Mouse (Mus musculus): ENCODE results near the gene Rps11.
"Not testable (repeated sequence)": the region's sequence is repeated elsewhere in the genome, so short reads cannot be mapped to it uniquely, and the experiment has no call there.

Rps11 gene

GRCm38 (mm10) chr7:45124224-45125143, at the start of gene Rps11:
Rps11 (minus strand) TSS chr7:45124439.
- DNase-seq (ENCODE audit: low spot score) = peak; percentile 97

- not testable (repeated sequence) for DNase-seq (ENCODE audit: low spot score)
Observed at GRCm38 (mm10) chr7:45173772-45174171, 49.5 kb upstream of the Rps11 start.

DNA sequence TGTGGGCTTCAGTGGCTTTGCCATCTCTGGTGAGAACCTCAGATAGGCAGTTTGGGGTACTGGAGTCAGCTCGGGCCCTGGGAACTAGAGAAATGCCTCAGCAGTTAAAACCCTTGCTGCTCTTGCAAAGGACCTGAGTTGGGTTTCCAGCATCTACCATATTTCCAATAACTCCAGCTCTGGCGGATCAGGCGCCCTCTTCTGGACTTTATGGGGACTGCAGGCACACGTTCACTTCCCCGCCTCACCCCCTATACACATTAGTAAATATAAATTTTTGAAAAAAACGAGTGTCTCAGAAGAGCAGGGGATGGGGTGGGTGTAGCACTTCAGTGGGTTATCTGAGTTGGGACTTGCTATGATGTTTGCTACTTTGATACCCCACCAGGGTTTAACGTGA, 48.7 kb upstream of the Rps11 start:
- peak; percentile 37 for DNase-seq (ENCODE audit: low spot score)

- DNase-seq (ENCODE audit: low spot score) = no peak
Observed at GRCm38 (mm10) chr7:45169495-45169894, 45.3 kb upstream of the Rps11 start.

- no peak for DNase-seq (ENCODE audit: low spot score)
Observed at GRCm38 (mm10) chr7:45168656-45169055, 44.4 kb upstream of the Rps11 start.

- DNase-seq (ENCODE audit: low spot score) = no peak
Observed at GRCm38 (mm10) chr7:45167761-45168445, 43.7 kb upstream of the Rps11 start.

GRCm38 (mm10) chr7:45166950-45167401, 42.7 kb upstream of the Rps11 start:
- no peak for DNase-seq (ENCODE audit: low spot score)

- no peak for DNase-seq (ENCODE audit: low spot score)
Observed at GRCm38 (mm10) chr7:45165701-45166100, 41.5 kb upstream of the Rps11 start.

DNA sequence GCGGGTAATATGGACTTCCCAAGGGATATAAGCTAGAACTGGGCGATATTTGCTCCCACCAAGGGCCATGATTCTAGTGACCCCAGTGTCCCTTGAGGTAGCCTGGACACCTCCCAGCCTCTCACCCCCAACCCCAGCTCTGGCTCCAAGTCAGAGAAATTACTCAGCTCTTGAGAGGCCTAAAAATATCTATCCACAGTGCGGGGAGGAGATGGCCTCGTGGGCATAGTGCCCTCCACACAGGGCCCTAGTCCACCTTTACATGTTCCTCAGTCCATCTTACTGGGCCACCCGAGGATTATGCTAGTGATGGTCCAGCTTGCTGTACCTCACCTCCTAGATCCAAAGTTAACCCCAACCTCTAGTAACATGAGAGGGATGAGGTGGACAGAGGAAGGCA, 40.6 kb upstream of the Rps11 start:
- no peak for DNase-seq (ENCODE audit: low spot score)

DNA sequence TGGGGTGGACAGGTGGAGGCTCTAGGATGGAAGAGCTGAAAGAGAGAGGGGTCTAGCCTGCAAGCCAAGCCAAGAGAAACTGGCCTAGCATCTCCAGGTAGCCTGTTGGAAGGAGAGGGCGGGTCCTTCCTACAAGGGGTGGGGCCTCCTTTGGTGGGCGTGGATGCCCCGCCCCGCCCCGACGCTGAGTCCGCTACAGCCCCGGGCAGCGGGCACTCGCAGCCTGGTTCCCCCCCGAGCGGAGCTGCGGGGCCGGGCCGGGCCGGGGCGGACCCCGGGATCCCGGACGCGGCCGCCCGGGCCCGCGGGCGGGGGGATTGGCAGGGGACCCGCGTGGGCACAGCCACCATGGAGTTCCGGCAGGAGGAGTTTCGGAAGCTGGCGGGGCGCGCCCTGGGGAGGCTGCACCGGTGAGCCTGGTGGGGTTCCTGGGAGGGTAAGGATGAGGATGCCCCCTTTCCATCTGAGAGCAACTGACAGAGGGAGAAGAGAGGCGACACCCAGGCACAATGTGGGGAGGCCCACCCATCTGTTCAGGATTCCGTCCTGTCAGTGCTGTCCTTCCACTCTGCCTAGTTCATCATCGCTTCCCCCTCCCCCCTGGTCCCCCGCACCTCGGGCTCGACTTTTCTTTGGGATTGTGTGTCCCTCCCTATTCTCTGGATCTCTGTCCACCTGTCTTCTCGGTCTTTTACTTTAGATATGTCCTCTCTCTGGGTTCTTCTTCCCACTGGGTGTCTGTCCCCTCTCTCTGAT, 39.7 kb upstream of the Rps11 start, which contains the start of gene Slc17a7:
TSS of gene Slc17a7 (plus strand) at position 215 of the 756 bp plus-strand sequence.
- DNase-seq (ENCODE audit: low spot score) = no peak

DNA sequence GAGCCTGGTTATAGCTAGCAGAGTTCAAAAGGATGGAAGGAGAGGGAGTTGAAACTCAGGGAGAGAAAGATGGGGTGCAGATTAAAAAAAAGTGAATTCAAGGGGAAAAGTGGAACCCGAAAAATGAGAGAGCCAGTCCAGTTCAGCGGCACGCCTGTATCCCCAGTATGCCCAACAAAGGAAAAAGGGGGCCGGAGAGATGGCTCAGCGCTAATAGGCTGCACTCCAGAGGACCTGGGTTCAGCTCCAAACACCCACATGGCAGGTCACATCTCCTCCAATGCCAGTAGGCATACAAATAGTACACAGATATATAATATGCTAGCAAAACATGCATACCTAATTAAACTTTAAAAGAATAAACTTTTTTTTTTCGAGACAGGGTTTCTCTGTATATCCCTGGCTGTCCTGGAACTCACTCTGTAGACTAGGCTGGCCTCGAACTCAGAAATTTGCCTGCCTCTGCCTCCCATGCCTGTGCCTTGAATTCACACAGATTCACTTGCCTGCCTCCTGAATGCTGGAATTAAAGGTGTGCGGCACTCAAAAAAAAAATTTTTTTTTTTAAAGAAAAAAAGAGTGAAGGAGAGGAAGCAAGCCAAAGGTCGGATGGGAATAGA, 38.9 kb upstream of the Rps11 start:
- DNase-seq (ENCODE audit: low spot score) = no peak

DNA sequence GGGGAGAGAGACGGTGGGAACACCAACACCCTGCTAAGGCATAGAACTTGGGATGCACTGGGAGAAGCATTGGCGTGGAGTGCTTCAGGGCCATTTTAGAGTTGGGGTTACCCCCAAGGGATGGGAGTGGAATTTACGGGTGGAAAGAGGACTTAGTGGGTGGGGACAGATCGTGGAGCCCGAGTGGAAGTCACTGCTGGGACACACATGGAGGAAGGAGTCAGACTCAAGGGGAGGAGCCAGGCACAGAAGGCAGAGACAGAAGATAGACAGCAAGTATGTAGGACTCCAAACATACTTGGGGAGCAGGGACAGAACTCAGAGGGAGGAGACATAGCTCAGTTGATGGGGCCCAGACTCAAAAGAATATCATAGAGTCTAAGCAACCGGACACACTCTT, 38.3 kb upstream of the Rps11 start:
- no peak for DNase-seq (ENCODE audit: low spot score)

GRCm38 (mm10) chr7:45161612-45162473, 37.6 kb upstream of the Rps11 start:
- DNase-seq (ENCODE audit: low spot score) = peak; percentile 76

DNA sequence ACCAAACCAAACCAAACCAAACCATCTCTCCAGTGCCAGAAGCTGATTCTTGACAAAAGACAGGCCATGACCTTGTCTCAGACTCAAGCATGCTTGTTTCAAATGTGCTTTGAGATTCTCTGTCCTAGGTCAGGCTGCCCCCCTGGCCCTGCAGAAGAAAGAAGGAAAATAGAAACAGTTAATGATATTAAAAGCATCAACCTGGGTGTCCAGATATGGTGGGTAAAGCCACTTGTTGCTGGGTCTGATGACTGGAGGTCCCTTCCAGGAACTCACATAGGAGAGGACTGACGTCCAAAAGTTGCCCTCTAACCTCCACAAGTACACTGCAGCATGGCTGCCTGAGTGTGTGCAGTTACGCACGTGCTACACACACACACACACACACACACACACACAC, 36.6 kb upstream of the Rps11 start:
- no peak for DNase-seq (ENCODE audit: low spot score)

DNA sequence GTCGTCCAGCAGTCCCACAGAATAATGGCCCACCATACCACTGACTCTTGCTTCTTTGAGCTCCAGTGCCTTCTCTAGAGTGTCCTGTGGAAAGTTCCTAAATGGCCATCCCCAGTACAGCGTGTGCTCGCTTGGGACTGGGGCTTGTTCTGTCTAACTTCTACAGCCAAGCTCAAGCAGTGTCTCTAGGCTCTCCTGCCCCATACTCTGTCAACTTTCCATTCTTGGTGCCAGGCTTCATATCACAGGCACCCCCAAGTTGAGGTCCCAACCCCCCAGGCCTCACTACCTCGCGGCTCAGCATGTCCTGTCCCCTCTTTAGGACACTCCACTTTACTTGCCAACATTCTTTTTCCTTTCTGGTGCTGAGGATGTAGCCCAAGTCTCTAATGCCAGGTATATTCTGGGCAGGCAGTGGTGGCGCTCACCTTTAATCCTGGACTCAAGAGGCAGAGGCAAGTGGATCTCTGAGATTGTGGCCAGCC, 36.1 kb upstream of the Rps11 start:
- no peak for DNase-seq (ENCODE audit: low spot score)

DNA sequence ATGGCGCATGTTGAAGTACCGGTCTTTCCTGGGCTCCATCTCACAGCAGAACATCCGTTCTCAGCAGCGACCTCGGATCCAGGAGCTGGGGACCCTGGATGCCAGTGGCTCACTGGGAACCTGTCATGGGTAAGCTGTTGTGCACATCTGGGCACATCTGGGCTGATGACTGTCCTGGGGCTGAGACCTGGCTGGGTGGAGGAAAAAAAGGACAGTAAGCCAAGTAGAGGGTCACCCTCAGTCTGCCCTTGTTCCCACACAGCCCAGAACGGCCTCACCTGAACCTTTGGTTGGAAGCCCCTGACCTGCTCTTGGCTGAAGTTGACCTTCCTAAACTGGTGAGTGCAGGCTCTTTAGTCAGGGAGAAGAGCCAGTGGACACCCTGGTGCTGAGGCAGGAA, 34.8 kb upstream of the Rps11 start:
- DNase-seq (ENCODE audit: low spot score) = no peak

GRCm38 (mm10) chr7:45157459-45157858, 33.2 kb upstream of the Rps11 start:
- DNase-seq (ENCODE audit: low spot score) = no peak

DNA sequence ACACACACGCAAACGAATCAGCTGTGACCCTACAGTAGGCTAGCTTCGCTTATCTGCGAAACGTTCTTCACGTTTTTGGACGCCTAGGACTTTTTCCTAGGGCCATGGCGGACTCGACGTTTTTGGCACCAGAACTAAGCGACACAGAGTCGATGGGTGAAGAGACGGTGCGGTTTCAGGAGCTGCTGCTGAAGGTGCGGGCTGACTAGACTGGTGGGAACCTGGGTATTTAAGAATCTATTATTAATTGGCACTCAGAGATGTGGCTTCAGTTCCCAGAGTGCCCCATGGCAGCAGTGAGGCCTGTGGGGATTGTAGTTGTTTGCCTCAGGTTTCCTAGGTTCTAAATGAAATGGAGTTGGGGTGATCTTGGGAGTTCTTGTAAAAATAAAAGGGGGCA, 32.0 kb upstream of the Rps11 start:
- no peak for DNase-seq (ENCODE audit: low spot score)

DNA sequence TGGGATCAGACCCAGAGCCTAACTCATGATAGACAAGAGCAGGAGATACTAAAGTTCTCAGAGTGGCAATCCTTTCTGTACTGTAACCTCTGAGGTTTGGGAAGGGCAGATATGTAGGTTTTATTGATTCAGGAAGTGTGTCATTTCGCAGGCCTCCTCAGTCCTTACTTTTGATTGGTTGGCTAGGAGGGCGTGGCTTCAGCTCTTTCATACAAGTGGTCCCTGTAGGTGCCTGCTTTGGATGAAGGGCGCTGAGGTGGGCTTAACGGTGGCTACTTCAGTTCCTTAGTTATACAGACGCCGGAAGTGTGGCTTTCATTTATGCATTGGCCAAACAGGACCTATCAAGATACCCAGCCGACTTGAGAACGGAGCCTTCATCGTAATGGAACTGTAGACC, 31.4 kb upstream of the Rps11 start:
- no peak for DNase-seq (ENCODE audit: low spot score)

GRCm38 (mm10) chr7:45154993-45155514, 30.8 kb upstream of the Rps11 start:
- DNase-seq (ENCODE audit: low spot score) = peak; percentile 34
